Mouse (Mus musculus) myocyte (in vitro differentiated cells): ENCODE measurements around the gene Slc44a5.

Source experiments
- CEBPB ChIP-seq: IDR thresholded peaks from 2 replicates; pipeline ENCODE4 v1.6.1; 2011; ENCODE audit warnings: mild to moderate bottlenecking, moderate library complexity; ENCODE audit not compliant: poor library complexity, insufficient read depth, severe bottlenecking
- E2F4 ChIP-seq: IDR thresholded peaks from one replicate; pipeline ENCODE4 v1.6.1; 2011; ENCODE audit warnings: mild to moderate bottlenecking, control low read depth, moderate library complexity; ENCODE audit not compliant: insufficient read depth
- MAX ChIP-seq: IDR thresholded peaks from one replicate; pipeline ENCODE4 v1.6.1; 2011; ENCODE audit warnings: low read depth, mild to moderate bottlenecking, control low read depth
- MYOD1 ChIP-seq, 3 experiments: IDR thresholded peaks; one replicate each; pipeline ENCODE4 v1.6.1; 2011; ENCODE audit warnings: control low read depth in 2 of 3, low read depth in 2 of 3, mild to moderate bottlenecking in 2 of 3, moderate library complexity in 1 of 3; ENCODE audit not compliant: insufficient read length in 2 of 3, control insufficient read depth in 1 of 3
- POLR2A ChIP-seq: IDR thresholded peaks from one replicate; pipeline ENCODE4 v1.6.1; 2011; ENCODE audit warnings: low read depth, mild to moderate bottlenecking, control low read depth, moderate library complexity; ENCODE audit not compliant: insufficient read length
- POLR2AphosphoS2 ChIP-seq: IDR thresholded peaks from one replicate; pipeline ENCODE4 v1.6.1; 2011; ENCODE audit warnings: low read depth, control low read depth; ENCODE audit not compliant: insufficient read length
- SRF ChIP-seq: IDR thresholded peaks from one replicate; pipeline ENCODE4 v1.6.1; 2011; ENCODE audit warnings: low read depth; ENCODE audit not compliant: control insufficient read depth, insufficient read length
- TCF12 ChIP-seq: IDR thresholded peaks from one replicate; pipeline ENCODE4 v1.6.1; 2011; ENCODE audit warnings: mild to moderate bottlenecking, control low read depth; ENCODE audit not compliant: poor library complexity, insufficient read depth, severe bottlenecking
- USF1 ChIP-seq: IDR thresholded peaks from one replicate; pipeline ENCODE4 v1.6.1; 2011; ENCODE audit warnings: low read depth, mild to moderate bottlenecking, control low read depth, moderate library complexity

- TF ChIP-seq POLR2A (no peak), E2F4 (no peak), MYOD1 (IDR thresholded peaks at IDR 0.05; ENCODE audit: control insufficient read depth in 1 of 3, insufficient read length in 2 of 3, low read depth in 2 of 3) (no peak), USF1 (no peak), MAX (no peak), CEBPB (no peak), POLR2AphosphoS2 (no peak), TCF12 (no peak), SRF (no peak)
Measured at GRCm38 (mm10) chr3:154125768-154126376, 152.6 kb downstream of the Slc44a5 start.
